Mouse (Mus musculus): Measurements from ENCODE around the gene Acaa1b. TPM values are rescaled to one million over a fixed set of nuclear protein-coding genes. Genes with fewer than 3 reads are reported as not detected.

Gene Acaa1b
- polyA plus RNA-seq (2014; fragmentation: Nextera tagmentation; extraction: Ambion mirVana), result 0.50 TPM in 1 of 2 replicates, not detected in the other

DNA sequence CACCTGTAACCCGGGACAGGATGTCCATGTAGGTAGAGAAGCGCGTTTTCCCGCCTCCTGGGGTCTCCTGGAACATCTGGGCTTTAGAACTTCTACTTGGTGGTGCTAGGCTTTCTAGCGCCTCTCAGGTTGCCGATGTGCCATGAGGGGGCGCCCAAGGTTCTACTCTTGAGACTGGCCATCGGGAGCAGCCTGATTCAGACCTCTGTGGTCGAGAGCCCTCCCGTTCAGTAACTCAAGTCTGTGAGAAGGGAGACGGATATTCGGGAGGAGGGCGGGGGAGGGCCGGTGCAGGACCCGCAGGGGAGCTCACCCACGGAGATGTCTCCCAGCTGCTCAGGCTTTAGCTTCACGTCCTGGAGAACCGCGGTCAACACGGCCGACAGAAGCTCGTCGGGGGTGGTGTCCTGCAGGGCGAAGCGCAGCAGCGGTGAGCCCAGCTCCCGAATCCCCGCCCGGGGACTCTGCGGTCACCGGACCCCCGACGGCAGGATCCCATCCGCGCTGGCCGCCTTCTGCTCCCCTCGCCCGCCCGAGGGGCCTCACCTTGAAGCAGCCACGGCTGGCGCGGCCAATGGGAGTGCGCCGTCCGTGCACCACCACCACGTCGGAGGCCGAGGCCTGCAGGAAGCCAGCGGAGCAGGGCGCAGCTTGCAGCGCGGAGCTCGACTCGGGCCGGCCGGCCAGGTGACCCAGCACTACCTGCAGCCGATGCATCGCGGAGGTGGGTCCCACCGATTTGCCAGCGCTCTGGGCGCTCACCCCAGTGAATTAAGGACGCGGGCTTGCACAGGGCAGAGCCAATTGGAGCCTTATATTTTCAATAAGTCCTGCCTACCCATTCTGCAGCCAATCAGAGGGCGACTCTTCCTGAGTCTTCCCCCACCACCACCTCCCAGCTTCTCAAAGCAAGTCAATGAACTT, at the start of gene Acaa1b:
TSS of gene Acaa1b (minus strand) at position 816 of the 924 bp plus-strand sequence.
- Histone ChIP-seq H3K27me3 (ENCODE audit: control insufficient read depth, insufficient read depth, low read length) (peaks cover 19% of the 10 kb centered on the region), H3K36me3 (ENCODE audit: control insufficient read depth, insufficient read depth, low read length) (no peaks in the 10 kb centered on the region), H3K9me3 (replicated peaks; ENCODE audit: control insufficient read depth, low read length) (no peaks in the 10 kb centered on the region), H3K27ac (ENCODE audit: low read depth, low read length) (no peak within 1 kb of the TSS), H3K9ac (ENCODE audit: low read depth, low read length) (no peak within 1 kb of the TSS), H3K4me1 (ENCODE audit: control insufficient read depth, insufficient read depth, low read length) (no peaks in the 10 kb centered on the region), H3K4me2 (peak within 1 kb of the TSS; percentile 76), H3K4me3 (ENCODE audit: low read depth, low read length) (peak within 1 kb of the TSS; percentile 48)
- 1% methylated on average over 65 of the region's 65 CpGs for WGBS (ENCODE audit: insufficient replicate concordance)
- peak; percentile 35; the same call in 1 of the 2 replicates for ATAC-seq (replicated peaks; ENCODE audit: insufficient number of reproducible peaks, low FRiP score, low TSS enrichment)

DNA sequence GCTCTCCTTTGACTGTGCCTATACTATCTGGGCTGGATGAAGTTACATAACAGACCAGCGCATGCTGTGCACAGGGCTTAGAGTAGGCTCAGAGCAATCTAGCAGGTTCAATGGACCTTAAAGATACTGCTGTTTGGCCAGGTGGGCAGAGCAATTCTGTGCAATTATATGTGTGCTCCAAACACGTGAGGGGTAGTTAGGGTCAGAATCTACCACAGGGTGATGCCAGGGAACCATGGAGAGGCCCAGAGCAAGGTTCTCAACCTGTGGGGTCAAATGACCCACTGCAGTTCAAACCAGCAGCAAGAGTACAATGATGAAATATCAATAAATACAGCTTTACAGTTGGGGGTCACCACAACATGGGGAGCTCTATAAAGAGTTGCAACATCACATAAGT, 49.8 kb upstream of the Acaa1b start:
- peaks cover 2% of the 10 kb centered on the region; the same call in 1 of the 2 replicates for H3K9me3 ChIP-seq (replicated peaks; ENCODE audit: control insufficient read depth, low read length)
- no peaks in the 10 kb centered on the region for H3K36me3 ChIP-seq (ENCODE audit: control insufficient read depth, insufficient read depth, low read length)
- H3K4me2 ChIP-seq, result no peak overlapping the region
- no peak overlapping the region for H3K27ac ChIP-seq (ENCODE audit: low read depth, low read length)
- WGBS (ENCODE audit: insufficient replicate concordance), result 82% methylated on average over 2 of the region's 2 CpGs
- no peak overlapping the region for H3K9ac ChIP-seq (ENCODE audit: low read depth, low read length)
- H3K4me3 ChIP-seq (ENCODE audit: low read depth, low read length), result no peak overlapping the region
- no peak for ATAC-seq (replicated peaks; ENCODE audit: insufficient number of reproducible peaks, low FRiP score, low TSS enrichment)
- H3K4me1 ChIP-seq (ENCODE audit: control insufficient read depth, insufficient read depth, low read length), result no peaks in the 10 kb centered on the region
- no peaks in the 10 kb centered on the region for H3K27me3 ChIP-seq (ENCODE audit: control insufficient read depth, insufficient read depth, low read length)

GRCm38 (mm10) chr9:119205756-119206155, 48.9 kb upstream of the Acaa1b start:
- Histone ChIP-seq H3K36me3 (ENCODE audit: control insufficient read depth, insufficient read depth, low read length) (no peaks in the 10 kb centered on the region), H3K9me3 (replicated peaks; ENCODE audit: control insufficient read depth, low read length) (peaks cover 2% of the 10 kb centered on the region; the same call in 1 of the 2 replicates), H3K4me1 (ENCODE audit: control insufficient read depth, insufficient read depth, low read length) (no peaks in the 10 kb centered on the region), H3K27ac (ENCODE audit: low read depth, low read length) (no peak overlapping the region), H3K9ac (ENCODE audit: low read depth, low read length) (no peak overlapping the region), H3K4me3 (ENCODE audit: low read depth, low read length) (no peak overlapping the region), H3K27me3 (ENCODE audit: control insufficient read depth, insufficient read depth, low read length) (no peaks in the 10 kb centered on the region), H3K4me2 (no peak overlapping the region)
- WGBS (ENCODE audit: insufficient replicate concordance), result 83% methylated on average over 5 of the region's 5 CpGs
- no peak for ATAC-seq (replicated peaks; ENCODE audit: insufficient number of reproducible peaks, low FRiP score, low TSS enrichment)

DNA sequence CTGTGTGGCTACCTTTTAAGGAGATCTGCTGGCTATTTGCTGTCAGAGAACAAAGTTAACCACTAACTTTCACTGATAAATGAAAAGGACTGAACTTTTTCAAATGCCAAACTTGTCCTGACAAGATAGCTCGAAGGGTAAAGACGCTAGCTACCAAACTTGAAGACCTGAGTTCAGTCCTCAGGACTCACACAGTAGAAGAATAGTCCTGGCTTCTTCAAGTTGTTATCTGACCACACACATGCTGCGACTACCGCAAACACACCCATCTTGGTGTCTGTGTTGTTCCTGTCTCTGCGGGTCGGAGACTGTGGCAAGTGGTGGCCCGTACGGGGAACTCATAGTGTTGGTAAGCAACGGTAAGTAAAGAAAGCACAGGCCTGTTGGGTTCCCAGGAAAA, 46.7 kb upstream of the Acaa1b start:
- Histone ChIP-seq H3K9me3 (replicated peaks; ENCODE audit: control insufficient read depth, low read length) (peaks cover 2% of the 10 kb centered on the region; the same call in 1 of the 2 replicates), H3K27me3 (ENCODE audit: control insufficient read depth, insufficient read depth, low read length) (no peaks in the 10 kb centered on the region), H3K4me1 (ENCODE audit: control insufficient read depth, insufficient read depth, low read length) (no peaks in the 10 kb centered on the region), H3K4me2 (no peak overlapping the region), H3K4me3 (ENCODE audit: low read depth, low read length) (no peak overlapping the region), H3K9ac (ENCODE audit: low read depth, low read length) (no peak overlapping the region), H3K27ac (ENCODE audit: low read depth, low read length) (no peak overlapping the region), H3K36me3 (ENCODE audit: control insufficient read depth, insufficient read depth, low read length) (no peaks in the 10 kb centered on the region)
- ATAC-seq (replicated peaks; ENCODE audit: insufficient number of reproducible peaks, low FRiP score, low TSS enrichment), result no peak
- 89% methylated on average over 9 of the region's 9 CpGs for WGBS (ENCODE audit: insufficient replicate concordance)

GRCm38 (mm10) chr9:119201653-119202052, 44.8 kb upstream of the Acaa1b start:
- H3K27ac ChIP-seq (ENCODE audit: low read depth, low read length), result no peak overlapping the region
- H3K4me2 ChIP-seq, result no peak overlapping the region
- WGBS (ENCODE audit: insufficient replicate concordance), result 79% methylated on average over 5 of the region's 5 CpGs
- no peaks in the 10 kb centered on the region for H3K36me3 ChIP-seq (ENCODE audit: control insufficient read depth, insufficient read depth, low read length)
- no peaks in the 10 kb centered on the region for H3K4me1 ChIP-seq (ENCODE audit: control insufficient read depth, insufficient read depth, low read length)
- no peak for ATAC-seq (replicated peaks; ENCODE audit: insufficient number of reproducible peaks, low FRiP score, low TSS enrichment)
- no peak overlapping the region for H3K4me3 ChIP-seq (ENCODE audit: low read depth, low read length)
- peaks cover 2% of the 10 kb centered on the region; the same call in 1 of the 2 replicates for H3K9me3 ChIP-seq (replicated peaks; ENCODE audit: control insufficient read depth, low read length)
- H3K9ac ChIP-seq (ENCODE audit: low read depth, low read length), result no peak overlapping the region
- H3K27me3 ChIP-seq (ENCODE audit: control insufficient read depth, insufficient read depth, low read length), result no peaks in the 10 kb centered on the region

GRCm38 (mm10) chr9:119199151-119199861, 42.4 kb upstream of the Acaa1b start:
- 80% methylated on average over 10 of the region's 10 CpGs for WGBS (ENCODE audit: insufficient replicate concordance)
- Histone ChIP-seq H3K9me3 (replicated peaks; ENCODE audit: control insufficient read depth, low read length) (no peaks in the 10 kb centered on the region; the same call in 1 of the 2 replicates), H3K36me3 (ENCODE audit: control insufficient read depth, insufficient read depth, low read length) (no peaks in the 10 kb centered on the region), H3K4me1 (ENCODE audit: control insufficient read depth, insufficient read depth, low read length) (no peaks in the 10 kb centered on the region), H3K27me3 (ENCODE audit: control insufficient read depth, insufficient read depth, low read length) (no peaks in the 10 kb centered on the region), H3K27ac (ENCODE audit: low read depth, low read length) (no peak overlapping the region), H3K4me3 (ENCODE audit: low read depth, low read length) (no peak overlapping the region), H3K9ac (ENCODE audit: low read depth, low read length) (no peak overlapping the region), H3K4me2 (no peak overlapping the region)
- no peak for ATAC-seq (replicated peaks; ENCODE audit: insufficient number of reproducible peaks, low FRiP score, low TSS enrichment)

DNA sequence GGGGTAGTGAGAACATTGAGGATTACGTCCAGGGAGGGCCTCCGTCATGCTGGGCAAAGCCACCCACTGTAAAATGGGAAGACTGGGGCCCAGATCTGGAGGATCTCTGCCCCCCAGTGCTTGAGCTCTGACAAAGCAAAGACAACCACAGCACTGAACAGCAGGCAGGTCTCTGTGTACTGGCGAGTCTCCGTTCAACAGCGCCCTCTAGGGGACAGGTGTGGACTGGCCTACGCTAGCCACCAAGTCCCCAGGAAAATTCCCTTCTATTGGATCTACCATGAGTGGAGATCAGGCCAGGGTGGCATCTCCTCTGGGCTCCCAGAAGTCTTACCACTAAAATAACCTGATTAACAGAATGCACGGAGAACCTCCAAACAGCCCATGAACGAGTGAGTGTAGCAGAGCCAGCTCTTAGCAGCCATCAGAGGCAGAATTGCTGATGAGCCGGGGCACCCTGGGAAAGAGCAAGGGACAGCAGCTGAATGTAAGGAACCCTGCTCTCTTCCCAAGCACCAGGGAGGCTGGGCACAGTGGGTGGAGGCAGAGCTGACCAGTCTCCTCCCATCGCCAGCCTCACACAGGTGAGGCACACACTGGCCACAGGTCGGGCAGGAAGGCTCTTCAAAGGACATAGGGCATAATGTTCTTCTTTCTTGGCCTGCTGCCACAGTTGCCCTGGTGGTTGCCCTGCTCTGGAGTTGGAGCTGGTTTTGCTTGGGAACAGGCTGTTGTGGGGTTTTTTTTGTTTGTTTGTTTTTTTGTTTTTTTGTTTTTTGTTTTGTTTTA, 35.5 kb upstream of the Acaa1b start:
- Histone ChIP-seq H3K27ac (ENCODE audit: low read depth, low read length) (no peak overlapping the region), H3K9ac (ENCODE audit: low read depth, low read length) (no peak overlapping the region), H3K4me1 (ENCODE audit: control insufficient read depth, insufficient read depth, low read length) (no peaks in the 10 kb centered on the region), H3K4me3 (ENCODE audit: low read depth, low read length) (no peak overlapping the region), H3K4me2 (no peak overlapping the region), H3K27me3 (ENCODE audit: control insufficient read depth, insufficient read depth, low read length) (no peaks in the 10 kb centered on the region), H3K36me3 (ENCODE audit: control insufficient read depth, insufficient read depth, low read length) (no peaks in the 10 kb centered on the region), H3K9me3 (replicated peaks; ENCODE audit: control insufficient read depth, low read length) (no peaks in the 10 kb centered on the region)
- 34% methylated on average over 11 of the region's 11 CpGs for WGBS (ENCODE audit: insufficient replicate concordance)
- no peak for ATAC-seq (replicated peaks; ENCODE audit: insufficient number of reproducible peaks, low FRiP score, low TSS enrichment)

DNA sequence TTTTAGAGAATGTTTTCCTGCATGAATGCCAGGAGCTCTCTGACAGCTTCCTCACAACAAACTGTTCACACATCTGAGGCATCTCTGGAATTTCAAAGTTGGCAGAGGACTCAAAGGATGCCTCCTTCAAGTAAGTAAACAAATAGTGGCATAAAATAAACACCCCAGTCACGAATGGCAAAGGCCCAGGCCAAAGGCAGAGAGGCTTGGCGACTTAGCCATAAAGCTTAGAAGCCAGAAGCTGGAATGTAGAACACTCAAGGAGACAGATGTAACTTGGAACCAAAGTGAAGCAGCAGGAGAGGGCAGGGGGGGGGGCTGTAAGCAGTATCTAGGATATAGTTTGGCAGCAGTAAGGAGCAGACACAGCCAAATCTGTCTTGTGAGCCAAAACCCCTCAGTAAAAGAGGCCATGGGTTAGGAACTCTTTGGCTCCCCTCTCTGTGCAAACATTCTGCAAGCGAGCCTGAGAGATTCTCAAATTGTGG, 24.4 kb upstream of the Acaa1b start:
- no peaks in the 10 kb centered on the region for H3K4me1 ChIP-seq (ENCODE audit: control insufficient read depth, insufficient read depth, low read length)
- no peaks in the 10 kb centered on the region for H3K27me3 ChIP-seq (ENCODE audit: control insufficient read depth, insufficient read depth, low read length)
- H3K4me2 ChIP-seq, result no peak overlapping the region
- H3K27ac ChIP-seq (ENCODE audit: low read depth, low read length), result no peak overlapping the region
- no peaks in the 10 kb centered on the region for H3K36me3 ChIP-seq (ENCODE audit: control insufficient read depth, insufficient read depth, low read length)
- 38% methylated on average over 3 of the region's 3 CpGs for WGBS (ENCODE audit: insufficient replicate concordance)
- H3K9ac ChIP-seq (ENCODE audit: low read depth, low read length), result no peak overlapping the region
- ATAC-seq (replicated peaks; ENCODE audit: insufficient number of reproducible peaks, low FRiP score, low TSS enrichment), result no peak
- no peaks in the 10 kb centered on the region for H3K9me3 ChIP-seq (replicated peaks; ENCODE audit: control insufficient read depth, low read length)
- H3K4me3 ChIP-seq (ENCODE audit: low read depth, low read length), result no peak overlapping the region

Measured in heart, embryonic 11.5 days (tissue).